Mouse (Mus musculus) CH12.LX (cell line): ENCODE measurements around the gene Nckap1. TPM values are rescaled to one million over a fixed set of nuclear protein-coding genes. Genes with fewer than 3 reads are reported as not detected.

Experiments
- DNase-seq: peaks from one replicate; pipeline ENCODE4 v3.0.0-alpha.2; 2013; ENCODE audit errors: extremely low read depth
- H3K27ac ChIP-seq: 2 replicates; pipeline ENCODE4 v1.5.1; 2012; ENCODE audit warnings: low read depth, mild to moderate bottlenecking, control low read depth, moderate library complexity; ENCODE audit not compliant: insufficient read depth
- H3K27me3 ChIP-seq: replicated peaks from 2 replicates; pipeline ENCODE3; 2012; ENCODE audit warnings: inconsistent platforms
- H3K36me3 ChIP-seq, 2 experiments: replicated peaks in 1 of 2; 2 replicates each; pipeline versions ENCODE3 to v1.6.1; 2012; ENCODE audit warnings: inconsistent platforms in 1 of 2, low read length in 1 of 2, mild to moderate bottlenecking in 1 of 2, mixed read lengths in 1 of 2, moderate library complexity in 1 of 2; ENCODE audit not compliant: control insufficient read depth in 1 of 2, insufficient read depth in 1 of 2
- H3K4me1 ChIP-seq, 2 experiments: 2 replicates each; pipeline ENCODE4 v1.6.1; 2012; ENCODE audit warnings: inconsistent platforms in 1 of 2, moderate library complexity in 1 of 2; ENCODE audit not compliant: insufficient read depth in 2 of 2, control insufficient read depth in 1 of 2
- H3K4me2 ChIP-seq: 2 replicates; pipeline ENCODE4 v1.6.1; 2012; ENCODE audit warnings: low read depth, mild to moderate bottlenecking, control low read depth; ENCODE audit not compliant: poor library complexity, insufficient read depth, severe bottlenecking
- H3K4me3 ChIP-seq, 3 experiments: fragments of 150-350 bp in 1 of 3; sonication (generic) in 1 of 3; replicated peaks in 1 of 3; 2 replicates each; pipeline versions ENCODE3 to v1.5.1; 2011 to 2012; ENCODE audit warnings: low read depth in 2 of 3, low read length in 2 of 3, mild to moderate bottlenecking in 2 of 3, moderate library complexity in 2 of 3, control low read depth in 1 of 3, improper control_type of control experiment in 1 of 3, inconsistent platforms in 1 of 3, mixed read lengths in 1 of 3; ENCODE audit not compliant: poor library complexity in 1 of 3
- H3K79me2 ChIP-seq: replicated peaks from 2 replicates; pipeline ENCODE4 v1.6.1; 2012; ENCODE audit warnings: mild to moderate bottlenecking, moderate library complexity; ENCODE audit not compliant: control insufficient read depth, poor library complexity, insufficient read depth, severe bottlenecking; ENCODE audit errors: extremely low read depth
- H3K9ac ChIP-seq: 2 replicates; pipeline ENCODE4 v1.6.1; 2012; ENCODE audit warnings: low read depth, mild to moderate bottlenecking, control low read depth, moderate library complexity; ENCODE audit not compliant: insufficient read depth
- H3K9me3 ChIP-seq: replicated peaks from 2 replicates; pipeline ENCODE3; 2012; ENCODE audit warnings: low read length, inconsistent platforms, mixed read lengths
- CHD1 ChIP-seq: IDR thresholded peaks from 2 replicates; pipeline ENCODE4 v1.6.1; 2012; ENCODE audit warnings: low read depth, low read length, improper control_type of control experiment, inconsistent platforms
- CTCF ChIP-seq, 2 experiments: IDR thresholded peaks in 1 of 2; conservative IDR thresholded peaks in 1 of 2; 2 replicates each; pipeline ENCODE4 v1.5.1; 2011 to 2012; ENCODE audit warnings: low read depth in 2 of 2, low read length in 2 of 2, improper control_type of control experiment in 1 of 2, inconsistent platforms in 1 of 2, mild to moderate bottlenecking in 1 of 2, moderate library complexity in 1 of 2
- E2F4 ChIP-seq: IDR thresholded peaks from 2 replicates; pipeline ENCODE4 v1.6.1; 2011; ENCODE audit warnings: low read depth, low read length, improper control_type of control experiment; ENCODE audit not compliant: insufficient replicate concordance
- EP300 ChIP-seq: IDR thresholded peaks from 2 replicates; pipeline ENCODE4 v1.6.1; 2011; ENCODE audit warnings: low read length, improper control_type of control experiment
- GABPA ChIP-seq: IDR thresholded peaks from 2 replicates; pipeline ENCODE4 v1.6.1; 2012; ENCODE audit warnings: low read depth, low read length, improper control_type of control experiment, inconsistent platforms; ENCODE audit not compliant: insufficient replicate concordance
- HCFC1 ChIP-seq: IDR thresholded peaks from 2 replicates; pipeline ENCODE4 v1.6.1; 2012; ENCODE audit warnings: low read depth, mild to moderate bottlenecking, inconsistent platforms, low read length, improper control_type of control experiment
- IRF4 ChIP-seq: IDR thresholded peaks from 2 replicates; pipeline ENCODE4 v1.6.1; 2014; ENCODE audit warnings: low read depth, mild to moderate bottlenecking, inconsistent platforms, low read length, improper control_type of control experiment
- JUND ChIP-seq: conservative IDR thresholded peaks from 2 replicates; pipeline ENCODE4 v1.6.1; 2011; ENCODE audit warnings: low read depth, low read length, improper control_type of control experiment
- KAT2A ChIP-seq: IDR thresholded peaks from 2 replicates; pipeline ENCODE4 v1.6.1; 2012; ENCODE audit warnings: low read length, improper control_type of control experiment, inconsistent platforms; ENCODE audit not compliant: insufficient replicate concordance
- MAX ChIP-seq: IDR thresholded peaks from 2 replicates; pipeline ENCODE4 v1.6.1; 2011; ENCODE audit warnings: low read length, improper control_type of control experiment
- MAZ ChIP-seq: IDR thresholded peaks from 2 replicates; pipeline ENCODE4 v1.6.1; 2012; ENCODE audit warnings: low read depth, mild to moderate bottlenecking, inconsistent platforms, low read length, improper control_type of control experiment, moderate library complexity
- MXI1 ChIP-seq: IDR thresholded peaks from 2 replicates; pipeline ENCODE4 v1.6.1; 2011; ENCODE audit warnings: mild to moderate bottlenecking, low read depth, low read length, improper control_type of control experiment
- NELFE ChIP-seq: IDR thresholded peaks from 2 replicates; pipeline ENCODE4 v1.6.1; 2011; ENCODE audit warnings: low read depth, low read length, improper control_type of control experiment
- PAX5 ChIP-seq: IDR thresholded peaks from 2 replicates; pipeline ENCODE4 v1.6.1; 2012; ENCODE audit warnings: low read length, inconsistent platforms, mixed read lengths
- POLR2AphosphoS2 ChIP-seq: IDR thresholded peaks from 2 replicates; pipeline ENCODE4 v1.6.1; 2011; ENCODE audit warnings: low read depth, low read length, improper control_type of control experiment
- RAD21 ChIP-seq: IDR thresholded peaks from 2 replicates; pipeline ENCODE4 v1.6.1; 2011; ENCODE audit warnings: low read depth, mild to moderate bottlenecking, low read length, improper control_type of control experiment, moderate library complexity
- RCOR1 ChIP-seq: conservative IDR thresholded peaks from 2 replicates; pipeline ENCODE4 v1.6.1; 2012; ENCODE audit warnings: low read depth, mild to moderate bottlenecking, inconsistent platforms, low read length, improper control_type of control experiment
- SIN3A ChIP-seq: IDR thresholded peaks from 2 replicates; pipeline ENCODE4 v1.6.1; 2012; ENCODE audit warnings: low read length, improper control_type of control experiment, inconsistent platforms
- SMC3 ChIP-seq: IDR thresholded peaks from 2 replicates; pipeline ENCODE4 v1.6.1; 2011; ENCODE audit warnings: low read depth, low read length, improper control_type of control experiment
- UBTF ChIP-seq: IDR thresholded peaks from 2 replicates; pipeline ENCODE4 v1.6.1; 2012; ENCODE audit warnings: low read depth, mild to moderate bottlenecking, inconsistent platforms, low read length, improper control_type of control experiment, moderate library complexity
- USF1 ChIP-seq: IDR thresholded peaks from 2 replicates; pipeline ENCODE4 v1.6.1; 2014; ENCODE audit warnings: low read depth, mild to moderate bottlenecking, inconsistent platforms, low read length, improper control_type of control experiment
- ZMIZ1 ChIP-seq: IDR thresholded peaks from 2 replicates; pipeline ENCODE4 v1.6.1; 2012; ENCODE audit warnings: low read depth, mild to moderate bottlenecking, inconsistent platforms, low read length, improper control_type of control experiment
- dilution Hi-C: fragments of 300-500 bp; cut with MboI; formaldehyde crosslinking; loops from 2 replicates; pipeline ENCODE4 v1.14.3; 2020; ENCODE audit warnings: low sequenced_read_pairs; ENCODE audit not compliant: extremely low pct_unique_long_range_greater_than_20kb, extremely low pct_ligation_motif_present
- in situ Hi-C: fragments of 300-500 bp; cut with MboI; formaldehyde crosslinking; loops from 3 replicates; pipeline ENCODE4 v1.14.3; 2019; ENCODE audit warnings: low sequenced_read_pairs, low pct_ligation_motif_present, low pct_unique_long_range_greater_than_20kb, mixed read lengths
- polyA plus RNA-seq: library from polyadenylated mRNA; unstranded; fragments of >175 nt; gene quantifications from 2 replicates; pipeline ENCODE4 v1.2.1, GENCODE M21; 2012; ENCODE audit warnings: low read depth; ENCODE audit not compliant: insufficient read length
- total RNA-seq, 2 experiments: library from RNA; depleted of rRNA; stranded (reverse); fragments of 300-350 nt in 1 of 2; fragments of >200 nt in 1 of 2; gene quantifications; 2 replicates each; pipeline ENCODE4 v1.2.3; 2012 to 2014

Gene Nckap1
- total and polyA plus RNA-seq, 3 experiments: 3.9 to 7.1 (median 6.8) TPM

GRCm38 (mm10) chr2:80547901-80548300 is 33.3 kb downstream of the Nckap1 start:
- TF ChIP-seq USF1: no peak
- no peak for TF ChIP-seq PAX5
- no peak for TF ChIP-seq RCOR1
- TF ChIP-seq MAX: no peak
- no peak for TF ChIP-seq NELFE
- no peak for TF ChIP-seq SIN3A
- no peak for TF ChIP-seq KAT2A
- no peak for TF ChIP-seq EP300
- TF ChIP-seq E2F4: no peak
- TF ChIP-seq JUND: no peak
- TF ChIP-seq MXI1: no peak
- Histone ChIP-seq H3K27me3 (no peaks in the 10 kb centered on the region), H3K4me1 (peaks cover 0 to 4% of the 10 kb centered on the region in 2 experiments; a peak in 1 of 4 replicates), H3K4me2 (no peak overlapping the region), H3K27ac (no peak overlapping the region), H3K9ac (no peak overlapping the region), H3K4me3 (no peak overlapping the region), H3K9me3 (no peaks in the 10 kb centered on the region), H3K79me2 (no peaks in the 10 kb centered on the region), H3K36me3 (peaks cover 0 to 12% of the 10 kb centered on the region in 2 experiments)
- in situ Hi-C loops: no loop called here
- DNase-seq: no peak
- dilution Hi-C loops: no loop called here

GRCm38 (mm10) chr2:80542801-80543200 is 38.4 kb downstream of the Nckap1 start:
- TF ChIP-seq ZMIZ1 (no peak), POLR2AphosphoS2 (no peak), IRF4 (no peak), USF1 (no peak), KAT2A (no peak), HCFC1 (no peak), MXI1 (no peak), RAD21 (no peak), MAZ (no peak), CHD1 (no peak), PAX5 (no peak), SMC3 (no peak), UBTF (no peak), GABPA (no peak), CTCF (conservative IDR thresholded peaks at IDR 0.05 in 1 of 2, IDR thresholded peaks at IDR 0.05 in 1 of 2; ENCODE audit: low read depth in 2 of 2, low read length in 2 of 2) (no peak)
- dilution Hi-C loops: no loop called here
- no peak for DNase-seq

More at GRCm38 (mm10) chr2:80542801-80543200, 38.4 kb downstream of the Nckap1 start:
- Histone ChIP-seq H3K27me3 (no peaks in the 10 kb centered on the region), H3K36me3 (peaks cover 0 to 12% of the 10 kb centered on the region in 2 experiments), H3K4me2 (no peak overlapping the region), H3K27ac (no peak overlapping the region), H3K4me1 (no peaks in the 10 kb centered on the region), H3K4me3 (no peak overlapping the region), H3K9me3 (no peaks in the 10 kb centered on the region), H3K79me2 (no peaks in the 10 kb centered on the region), H3K9ac (no peak overlapping the region)
- in situ Hi-C loops: no loop called here
